Mouse (Mus musculus): ENCODE data around the gene Capn9. TPM values are rescaled to one million over a fixed set of nuclear protein-coding genes. Genes with fewer than 3 reads are reported as not detected.
A peak's percentile ranks its signal among the peaks of the same experiment; 100 is the strongest.

The Capn9 gene
- polyA plus RNA-seq, 1 experiment from 2014 or later: 0.36 TPM

DNA sequence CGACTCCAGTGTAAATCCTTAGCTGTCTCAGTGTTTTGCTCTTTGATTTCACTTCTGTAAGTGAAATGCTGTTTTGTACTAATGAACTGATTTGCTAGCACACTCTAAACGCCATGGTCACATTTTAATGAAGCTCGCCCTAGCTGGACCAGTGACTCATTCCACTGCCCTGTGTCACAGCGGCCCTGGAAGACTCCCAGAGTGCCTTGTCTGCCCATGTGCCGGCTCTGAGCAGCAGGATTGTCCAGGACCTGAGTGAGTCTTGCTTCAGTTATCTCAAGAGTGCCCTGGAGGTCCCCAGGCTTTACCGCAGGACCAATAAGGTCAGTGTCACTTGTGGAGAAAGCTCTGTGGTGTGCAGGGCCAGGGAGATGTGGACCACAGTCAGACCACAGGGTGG lies 29.5 kb upstream of the Capn9 start:
- Histone ChIP-seq H3K9ac (replicated peaks; ENCODE audit: low read depth, low read length) (no peak overlapping the region), H3K27ac (ENCODE audit: low read depth, low read length) (no peak overlapping the region), H3K4me1 (ENCODE audit: control insufficient read depth, insufficient read depth, low read length) (no peaks in the 10 kb centered on the region), H3K4me2 (ENCODE audit: low read depth, low read length) (no peak overlapping the region), H3K27me3 (ENCODE audit: control insufficient read depth, insufficient read depth, low read length) (no peaks in the 10 kb centered on the region), H3K9me3 (ENCODE audit: control insufficient read depth, low read length) (no peaks in the 10 kb centered on the region), H3K4me3 (ENCODE audit: low read depth, low read length) (no peak overlapping the region), H3K36me3 (ENCODE audit: control insufficient read depth, insufficient read depth, low read length) (peaks cover 76% of the 10 kb centered on the region)
- 93% methylated on average over 6 of the region's 6 CpGs for WGBS
- no peak for ATAC-seq (ENCODE audit: low read depth)

DNA sequence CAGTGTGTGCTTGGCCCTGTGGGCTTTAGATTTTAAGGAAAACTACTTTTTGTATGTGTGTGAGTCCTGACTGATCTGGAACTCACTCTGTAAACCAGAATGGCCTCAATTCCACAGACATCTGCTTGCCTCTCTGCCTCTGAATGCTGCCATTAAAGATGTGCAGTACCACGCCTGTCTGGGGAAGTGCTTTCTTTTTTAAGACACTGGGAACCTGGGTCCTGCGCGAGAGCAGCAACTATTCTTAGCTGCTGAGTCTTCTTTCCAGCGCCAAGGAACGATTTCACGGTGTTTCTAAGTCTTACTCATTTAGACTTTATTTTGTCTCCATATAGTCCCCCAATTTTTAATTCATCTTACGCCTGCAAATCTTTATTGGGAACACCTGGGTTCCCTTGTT lies 29.1 kb upstream of the Capn9 start:
- H3K36me3 ChIP-seq (ENCODE audit: control insufficient read depth, insufficient read depth, low read length): peaks cover 76% of the 10 kb centered on the region
- no peaks in the 10 kb centered on the region for H3K4me1 ChIP-seq (ENCODE audit: control insufficient read depth, insufficient read depth, low read length)
- H3K4me3 ChIP-seq (ENCODE audit: low read depth, low read length): no peak overlapping the region
- H3K27ac ChIP-seq (ENCODE audit: low read depth, low read length): peak overlapping the region; percentile 25; the same call in 1 of the 2 replicates
- H3K9ac ChIP-seq (replicated peaks; ENCODE audit: low read depth, low read length): no peak overlapping the region
- WGBS: 81% methylated on average over 7 of the region's 7 CpGs
- no peak for ATAC-seq (ENCODE audit: low read depth)
- no peaks in the 10 kb centered on the region for H3K27me3 ChIP-seq (ENCODE audit: control insufficient read depth, insufficient read depth, low read length)
- no peaks in the 10 kb centered on the region for H3K9me3 ChIP-seq (ENCODE audit: control insufficient read depth, low read length)
- H3K4me2 ChIP-seq (ENCODE audit: low read depth, low read length): no peak overlapping the region

DNA sequence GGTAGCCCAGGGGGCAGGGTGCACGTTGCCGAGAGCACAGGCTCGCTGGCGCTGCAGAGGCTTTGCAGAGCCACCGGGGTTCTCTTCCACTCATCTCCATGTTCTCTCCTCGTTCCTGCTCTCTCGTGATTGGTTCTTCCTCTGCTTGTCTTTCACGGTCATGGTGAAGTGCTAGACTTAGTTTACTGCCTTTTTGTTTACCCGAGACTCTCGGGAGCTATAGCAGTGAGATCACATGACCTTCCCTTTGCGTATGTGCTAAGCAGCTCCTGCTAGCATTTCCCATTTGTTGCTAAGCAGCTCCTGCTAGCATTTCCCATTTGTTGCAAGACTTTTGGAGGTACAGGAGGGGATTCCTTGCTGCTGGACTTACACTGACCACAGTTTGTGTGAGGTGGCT lies 28.6 kb upstream of the Capn9 start:
- peaks cover 76% of the 10 kb centered on the region for H3K36me3 ChIP-seq (ENCODE audit: control insufficient read depth, insufficient read depth, low read length)
- H3K4me1 ChIP-seq (ENCODE audit: control insufficient read depth, insufficient read depth, low read length): no peaks in the 10 kb centered on the region
- H3K4me3 ChIP-seq (ENCODE audit: low read depth, low read length): no peak overlapping the region
- H3K27ac ChIP-seq (ENCODE audit: low read depth, low read length): peak overlapping the region; percentile 25; the same call in 1 of the 2 replicates
- H3K27me3 ChIP-seq (ENCODE audit: control insufficient read depth, insufficient read depth, low read length): no peaks in the 10 kb centered on the region
- H3K4me2 ChIP-seq (ENCODE audit: low read depth, low read length): no peak overlapping the region
- 49% methylated on average over 11 of the region's 11 CpGs for WGBS
- no peaks in the 10 kb centered on the region for H3K9me3 ChIP-seq (ENCODE audit: control insufficient read depth, low read length)
- peak; percentile 28; the same call in 1 of the 2 replicates for ATAC-seq (ENCODE audit: low read depth)
- no peak overlapping the region for H3K9ac ChIP-seq (replicated peaks; ENCODE audit: low read depth, low read length)

DNA sequence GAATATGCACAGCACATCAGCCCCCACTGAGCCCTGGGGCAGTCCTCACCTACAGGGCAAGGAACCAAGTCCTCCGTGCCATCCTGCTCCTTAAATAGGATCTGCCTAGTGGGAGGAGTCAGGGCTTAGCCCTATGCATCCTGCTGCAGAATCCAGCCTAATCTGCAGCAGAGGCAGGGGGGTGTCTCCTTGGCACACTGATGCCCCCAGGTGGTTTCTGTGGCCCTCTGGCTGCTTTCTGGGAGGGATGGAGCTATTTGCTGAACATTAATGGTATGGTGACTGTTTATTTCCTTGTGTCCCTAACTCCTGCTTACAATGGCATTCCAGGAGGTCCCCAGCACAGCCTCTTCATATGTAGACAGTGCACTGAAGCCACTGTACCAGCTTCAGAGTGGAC lies 27.7 kb upstream of the Capn9 start:
- Histone ChIP-seq H3K9me3 (ENCODE audit: control insufficient read depth, low read length) (no peaks in the 10 kb centered on the region), H3K9ac (replicated peaks; ENCODE audit: low read depth, low read length) (no peak overlapping the region), H3K36me3 (ENCODE audit: control insufficient read depth, insufficient read depth, low read length) (peaks cover 73% of the 10 kb centered on the region), H3K4me2 (ENCODE audit: low read depth, low read length) (no peak overlapping the region), H3K4me1 (ENCODE audit: control insufficient read depth, insufficient read depth, low read length) (no peaks in the 10 kb centered on the region), H3K27ac (ENCODE audit: low read depth, low read length) (no peak overlapping the region), H3K27me3 (ENCODE audit: control insufficient read depth, insufficient read depth, low read length) (no peaks in the 10 kb centered on the region), H3K4me3 (ENCODE audit: low read depth, low read length) (no peak overlapping the region)
- WGBS: 88% methylated on average over 1 of the region's 1 CpGs
- ATAC-seq (ENCODE audit: low read depth): no peak

DNA sequence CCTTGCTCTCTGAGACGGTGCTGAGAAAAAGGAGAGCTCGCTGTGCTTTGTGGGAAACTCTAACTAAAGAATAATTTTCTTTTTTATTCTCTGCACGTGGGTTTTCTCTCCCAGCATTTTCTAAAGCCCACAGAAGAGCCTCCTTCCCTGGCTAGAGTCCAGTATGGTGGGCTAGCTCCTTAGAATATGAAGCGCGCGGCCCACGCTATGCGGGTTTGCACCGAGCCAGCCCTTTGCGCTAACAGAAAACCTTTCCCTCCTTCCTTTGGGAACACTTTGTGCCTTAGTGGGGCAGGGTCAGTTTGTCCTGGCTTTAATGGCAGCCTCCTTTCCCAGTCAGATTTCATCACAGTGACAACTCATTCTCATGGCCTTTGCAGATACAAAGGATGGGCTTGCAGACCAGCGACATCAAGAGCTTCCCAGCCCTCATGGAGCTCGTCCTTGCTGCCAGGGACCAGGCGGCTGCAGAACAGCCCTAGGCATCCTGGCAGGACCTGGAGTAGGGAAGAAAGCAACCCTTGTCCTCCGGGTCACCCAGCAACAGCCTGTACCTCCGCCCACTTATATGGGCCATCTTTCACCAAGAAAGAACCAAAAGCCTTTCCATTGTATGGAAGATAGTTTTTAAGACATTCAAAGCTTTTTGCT lies 24.8 kb upstream of the Capn9 start:
- Histone ChIP-seq H3K4me1 (ENCODE audit: control insufficient read depth, insufficient read depth, low read length) (no peaks in the 10 kb centered on the region), H3K4me3 (ENCODE audit: low read depth, low read length) (no peak overlapping the region), H3K4me2 (ENCODE audit: low read depth, low read length) (no peak overlapping the region), H3K9ac (replicated peaks; ENCODE audit: low read depth, low read length) (no peak overlapping the region), H3K9me3 (ENCODE audit: control insufficient read depth, low read length) (no peaks in the 10 kb centered on the region), H3K27ac (ENCODE audit: low read depth, low read length) (no peak overlapping the region), H3K36me3 (ENCODE audit: control insufficient read depth, insufficient read depth, low read length) (peaks cover 44% of the 10 kb centered on the region), H3K27me3 (ENCODE audit: control insufficient read depth, insufficient read depth, low read length) (no peaks in the 10 kb centered on the region)
- WGBS: 91% methylated on average over 15 of the region's 15 CpGs
- no peak for ATAC-seq (ENCODE audit: low read depth)

DNA sequence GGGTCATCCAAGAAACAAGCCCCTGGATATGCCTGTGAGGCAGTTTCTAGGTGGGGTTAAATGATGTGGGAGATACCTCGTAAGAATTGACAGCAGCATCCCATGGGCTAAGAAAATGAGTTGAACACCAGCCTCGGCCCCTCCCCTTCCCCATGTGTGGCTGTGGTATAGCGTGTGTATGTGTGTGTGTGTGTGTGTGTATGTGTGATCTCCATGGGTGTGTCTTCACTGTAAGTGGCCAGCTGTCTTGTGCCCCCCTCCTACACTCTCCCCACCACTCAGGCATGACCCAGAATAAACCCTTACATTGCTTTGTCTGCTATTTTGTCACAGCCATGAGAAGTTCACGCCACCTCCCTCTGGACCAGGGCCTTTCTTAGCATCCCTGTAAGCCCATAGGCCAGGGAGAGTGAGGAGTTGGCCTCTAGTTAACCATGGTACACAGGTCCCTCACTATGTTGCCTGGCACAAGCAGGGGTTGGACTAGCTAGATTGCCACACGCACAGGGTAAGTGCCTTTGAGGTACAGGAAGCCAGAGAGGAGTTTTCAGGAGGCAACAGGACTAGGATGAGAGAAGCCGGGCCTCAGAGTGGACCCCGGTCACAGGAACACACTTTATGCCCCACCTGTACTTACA lies 20.7 kb upstream of the Capn9 start:
- Histone ChIP-seq H3K27me3 (ENCODE audit: control insufficient read depth, insufficient read depth, low read length) (no peaks in the 10 kb centered on the region), H3K4me1 (ENCODE audit: control insufficient read depth, insufficient read depth, low read length) (no peaks in the 10 kb centered on the region), H3K4me2 (ENCODE audit: low read depth, low read length) (no peak overlapping the region), H3K9ac (replicated peaks; ENCODE audit: low read depth, low read length) (no peak overlapping the region), H3K36me3 (ENCODE audit: control insufficient read depth, insufficient read depth, low read length) (peaks cover 26% of the 10 kb centered on the region), H3K4me3 (ENCODE audit: low read depth, low read length) (no peak overlapping the region), H3K27ac (ENCODE audit: low read depth, low read length) (no peak overlapping the region), H3K9me3 (ENCODE audit: control insufficient read depth, low read length) (no peaks in the 10 kb centered on the region)
- 92% methylated on average over 7 of the region's 7 CpGs for WGBS
- ATAC-seq (ENCODE audit: low read depth): no peak

DNA sequence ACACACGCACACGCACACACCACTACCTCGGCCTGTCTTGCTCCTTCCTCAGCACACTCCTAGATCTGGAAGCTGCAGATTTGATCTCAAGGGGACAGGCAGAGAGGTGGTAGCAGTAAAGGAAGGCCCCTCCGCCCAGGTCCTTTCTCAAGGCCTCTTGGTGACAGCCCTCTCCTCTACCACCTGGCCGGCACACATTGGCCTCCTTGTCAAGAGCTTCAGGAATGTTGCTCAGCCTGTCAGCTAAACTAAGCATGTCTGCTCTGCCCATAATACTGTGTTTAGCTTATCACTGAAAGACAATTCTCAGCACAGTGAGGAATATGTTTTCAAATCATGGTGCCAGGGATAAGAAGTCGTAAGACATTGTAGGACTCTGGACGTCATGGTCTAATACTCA lies 19.7 kb upstream of the Capn9 start:
- Histone ChIP-seq H3K27ac (ENCODE audit: low read depth, low read length) (no peak overlapping the region), H3K9ac (replicated peaks; ENCODE audit: low read depth, low read length) (no peak overlapping the region), H3K27me3 (ENCODE audit: control insufficient read depth, insufficient read depth, low read length) (no peaks in the 10 kb centered on the region), H3K4me1 (ENCODE audit: control insufficient read depth, insufficient read depth, low read length) (no peaks in the 10 kb centered on the region), H3K4me3 (ENCODE audit: low read depth, low read length) (no peak overlapping the region), H3K9me3 (ENCODE audit: control insufficient read depth, low read length) (no peaks in the 10 kb centered on the region), H3K36me3 (ENCODE audit: control insufficient read depth, insufficient read depth, low read length) (peaks cover 17% of the 10 kb centered on the region), H3K4me2 (ENCODE audit: low read depth, low read length) (no peak overlapping the region)
- no peak for ATAC-seq (ENCODE audit: low read depth)
- 82% methylated on average over 7 of the region's 7 CpGs for WGBS

DNA sequence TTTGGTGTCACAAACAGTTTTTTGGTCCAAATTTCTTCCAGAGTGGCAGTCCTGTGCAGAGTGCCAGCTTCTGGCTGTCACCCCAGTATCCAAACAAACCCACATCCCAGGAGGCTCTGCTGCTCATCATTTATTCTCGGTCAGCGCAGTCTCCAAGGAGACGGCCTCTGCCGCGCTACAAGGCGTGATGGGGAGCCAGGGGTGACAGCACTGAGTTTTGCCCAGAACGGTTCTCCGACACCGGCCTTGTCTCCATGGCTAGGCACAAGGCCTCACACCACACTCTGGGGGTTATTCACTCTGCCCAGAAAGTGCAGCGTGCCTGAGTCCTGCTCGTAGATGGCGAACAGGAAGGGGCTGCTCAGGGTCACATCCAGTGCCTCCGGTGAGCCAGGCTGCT lies 19.3 kb upstream of the Capn9 start:
- H3K9ac ChIP-seq (replicated peaks; ENCODE audit: low read depth, low read length): no peak overlapping the region

DNA sequence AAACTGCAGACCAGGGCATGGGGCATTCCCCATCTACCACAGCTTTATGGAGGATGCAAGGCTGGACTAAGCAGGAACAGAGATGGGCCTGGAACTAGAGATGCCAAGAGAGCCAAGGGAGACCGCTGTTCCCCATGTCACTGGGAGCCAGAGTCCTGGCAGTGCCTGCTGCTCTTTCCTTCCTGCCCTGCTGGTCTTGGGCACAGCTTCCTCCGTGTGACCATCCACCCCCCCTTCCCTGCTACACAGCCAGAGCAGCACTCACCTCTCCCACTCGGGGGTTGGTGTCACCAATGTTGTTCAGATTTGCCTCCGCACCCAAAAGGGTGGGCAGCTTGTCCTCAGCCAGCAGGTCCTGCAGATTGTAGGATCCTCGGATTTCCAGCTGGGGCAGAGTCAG lies 18.4 kb upstream of the Capn9 start:
- H3K36me3 ChIP-seq (ENCODE audit: control insufficient read depth, insufficient read depth, low read length): 0 out of 2 replicates have a peak, but pooled peaks cover 5% of the 10 kb centered on the region
- H3K27me3 ChIP-seq (ENCODE audit: control insufficient read depth, insufficient read depth, low read length): no peaks in the 10 kb centered on the region
- WGBS: 66% methylated on average over 5 of the region's 5 CpGs
- H3K9me3 ChIP-seq (ENCODE audit: control insufficient read depth, low read length): no peaks in the 10 kb centered on the region
- no peak for ATAC-seq (ENCODE audit: low read depth)
- H3K9ac ChIP-seq (replicated peaks; ENCODE audit: low read depth, low read length): no peak overlapping the region
- no peaks in the 10 kb centered on the region for H3K4me1 ChIP-seq (ENCODE audit: control insufficient read depth, insufficient read depth, low read length)
- no peak overlapping the region for H3K27ac ChIP-seq (ENCODE audit: low read depth, low read length)
- no peak overlapping the region for H3K4me2 ChIP-seq (ENCODE audit: low read depth, low read length)
- H3K4me3 ChIP-seq (ENCODE audit: low read depth, low read length): no peak overlapping the region

More for the DNA sequence above, 19.3 kb upstream of the Capn9 start:
- Histone ChIP-seq H3K27ac (ENCODE audit: low read depth, low read length) (no peak overlapping the region), H3K4me3 (ENCODE audit: low read depth, low read length) (no peak overlapping the region), H3K27me3 (ENCODE audit: control insufficient read depth, insufficient read depth, low read length) (no peaks in the 10 kb centered on the region), H3K36me3 (ENCODE audit: control insufficient read depth, insufficient read depth, low read length) (peaks cover 12% of the 10 kb centered on the region), H3K4me1 (ENCODE audit: control insufficient read depth, insufficient read depth, low read length) (no peaks in the 10 kb centered on the region), H3K9me3 (ENCODE audit: control insufficient read depth, low read length) (no peaks in the 10 kb centered on the region), H3K4me2 (ENCODE audit: low read depth, low read length) (no peak overlapping the region)
- WGBS: 32% methylated on average over 13 of the region's 13 CpGs
- peak; percentile 76 for ATAC-seq (ENCODE audit: low read depth)
